Mouse (Mus musculus): ENCODE measurements around the gene Rbms3. TPM values are rescaled to one million over a fixed set of nuclear protein-coding genes. Genes with fewer than 3 reads are reported as not detected.

Gene Rbms3
- polyA plus RNA-seq, 1 experiment from 2014 or later, result 8.1 TPM

GRCm38 (mm10) chr9:117291066-117291850 lies 338.5 kb downstream of the Rbms3 start:
- ATAC-seq, result no peak
- 74% methylated on average over 15 of the region's 15 CpGs for WGBS (ENCODE audit: insufficient replicate concordance)

GRCm38 (mm10) chr9:117274846-117275245 lies 354.9 kb downstream of the Rbms3 start:
- H3K36me3 ChIP-seq, result no peaks in the 10 kb centered on the region
- H3K27me3 ChIP-seq (replicated peaks), result no peaks in the 10 kb centered on the region
- no peak overlapping the region for H3K4me3 ChIP-seq
- 67% methylated on average over 12 of the region's 12 CpGs for WGBS (ENCODE audit: insufficient replicate concordance)
- no peak overlapping the region for H3K9ac ChIP-seq
- H3K27ac ChIP-seq, result no peak overlapping the region
- ATAC-seq, result no peak
- no peak overlapping the region for H3K4me2 ChIP-seq
- H3K9me3 ChIP-seq (replicated peaks), result no peaks in the 10 kb centered on the region
- no peaks in the 10 kb centered on the region for H3K4me1 ChIP-seq

More at GRCm38 (mm10) chr9:117291066-117291850, 338.5 kb downstream of the Rbms3 start:
- Histone ChIP-seq H3K4me2 (no peak overlapping the region), H3K27ac (no peak overlapping the region), H3K4me3 (no peak overlapping the region), H3K36me3 (no peaks in the 10 kb centered on the region), H3K9ac (no peak overlapping the region), H3K9me3 (replicated peaks) (peaks cover 1% of the 10 kb centered on the region; the same call in 1 of the 2 replicates), H3K27me3 (replicated peaks) (no peaks in the 10 kb centered on the region), H3K4me1 (no peaks in the 10 kb centered on the region)

- H3K4me3 ChIP-seq, result no peak overlapping the region
- H3K27ac ChIP-seq, result no peak overlapping the region
- H3K4me2 ChIP-seq, result no peak overlapping the region
- H3K4me1 ChIP-seq, result no peaks in the 10 kb centered on the region
- H3K27me3 ChIP-seq (replicated peaks), result no peaks in the 10 kb centered on the region
- H3K9ac ChIP-seq, result no peak overlapping the region
- no peak for ATAC-seq
- WGBS (ENCODE audit: insufficient replicate concordance), result 69% methylated on average over 5 of the region's 5 CpGs
- no peaks in the 10 kb centered on the region for H3K36me3 ChIP-seq
- H3K9me3 ChIP-seq (replicated peaks), result no peaks in the 10 kb centered on the region
These were observed 370.1 kb downstream of the Rbms3 start for GRCm38 (mm10) chr9:117259614-117260013.

- WGBS (ENCODE audit: insufficient replicate concordance), result 59% methylated on average over 11 of the region's 11 CpGs
- no peak for ATAC-seq
These were observed 376.4 kb downstream of the Rbms3 start for GRCm38 (mm10) chr9:117253361-117253760.

GRCm38 (mm10) chr9:117252411-117252861 lies 377.3 kb downstream of the Rbms3 start:
- H3K36me3 ChIP-seq, result no peaks in the 10 kb centered on the region
- peaks cover 5% of the 10 kb centered on the region; the same call in 1 of the 2 replicates for H3K4me1 ChIP-seq
- WGBS (ENCODE audit: insufficient replicate concordance), result 2% methylated on average over 10 of the region's 10 CpGs
- no peak overlapping the region for H3K27ac ChIP-seq
- H3K27me3 ChIP-seq (replicated peaks), result no peaks in the 10 kb centered on the region; the same call in 1 of the 2 replicates
- H3K9me3 ChIP-seq (replicated peaks), result no peaks in the 10 kb centered on the region
- peak overlapping the region; percentile 54 for H3K4me3 ChIP-seq
- ATAC-seq, result 0 out of 2 replicates have a peak, but pooled peaks have one; percentile 42
- peak overlapping the region; percentile 43; the same call in 1 of the 2 replicates for H3K9ac ChIP-seq
- peak overlapping the region; percentile 59 for H3K4me2 ChIP-seq

More at GRCm38 (mm10) chr9:117253361-117253760, 376.4 kb downstream of the Rbms3 start:
- no peak overlapping the region for H3K27ac ChIP-seq
- 0 out of 2 replicates have a peak overlapping the region, but pooled peaks have one; percentile 3 for H3K4me2 ChIP-seq
- no peak overlapping the region for H3K9ac ChIP-seq
- H3K9me3 ChIP-seq (replicated peaks), result no peaks in the 10 kb centered on the region
- no peaks in the 10 kb centered on the region for H3K36me3 ChIP-seq
- H3K4me3 ChIP-seq, result no peak overlapping the region
- no peaks in the 10 kb centered on the region for H3K4me1 ChIP-seq
- no peaks in the 10 kb centered on the region; the same call in 1 of the 2 replicates for H3K27me3 ChIP-seq (replicated peaks)

- H3K9ac ChIP-seq, result peak overlapping the region; percentile 43
- no peaks in the 10 kb centered on the region for H3K9me3 ChIP-seq (replicated peaks)
- no peaks in the 10 kb centered on the region; the same call in 1 of the 2 replicates for H3K27me3 ChIP-seq (replicated peaks)
- peak overlapping the region; percentile 54 for H3K4me3 ChIP-seq
- H3K27ac ChIP-seq, result 0 out of 2 replicates have a peak overlapping the region, but pooled peaks have one; percentile 11
- no peaks in the 10 kb centered on the region for H3K36me3 ChIP-seq
- ATAC-seq, result 0 out of 2 replicates have a peak, but pooled peaks have one; percentile 55
- WGBS (ENCODE audit: insufficient replicate concordance), result 2% methylated on average over 29 of the region's 29 CpGs
- peak overlapping the region; percentile 59 for H3K4me2 ChIP-seq
- peaks cover 7% of the 10 kb centered on the region; the same call in 1 of the 2 replicates for H3K4me1 ChIP-seq
These were observed 378.0 kb downstream of the Rbms3 start for GRCm38 (mm10) chr9:117251521-117252368.

GRCm38 (mm10) chr9:117250831-117251165 lies 378.9 kb downstream of the Rbms3 start:
- Histone ChIP-seq H3K4me1 (peaks cover 12% of the 10 kb centered on the region), H3K4me2 (peak overlapping the region; percentile 59), H3K27ac (peak overlapping the region; percentile 11; the same call in 1 of the 2 replicates), H3K27me3 (replicated peaks) (no peaks in the 10 kb centered on the region; the same call in 1 of the 2 replicates), H3K4me3 (peak overlapping the region; percentile 54), H3K9ac (peak overlapping the region; percentile 48), H3K36me3 (no peaks in the 10 kb centered on the region), H3K9me3 (replicated peaks) (no peaks in the 10 kb centered on the region)
- no peak for ATAC-seq
- WGBS (ENCODE audit: insufficient replicate concordance), result 41% methylated on average over 2 of the region's 2 CpGs

- Histone ChIP-seq H3K36me3 (no peaks in the 10 kb centered on the region), H3K9me3 (replicated peaks) (no peaks in the 10 kb centered on the region), H3K9ac (peak overlapping the region; percentile 48), H3K4me2 (peak overlapping the region; percentile 59), H3K27ac (peak overlapping the region; percentile 14; the same call in 1 of the 2 replicates), H3K27me3 (replicated peaks) (no peaks in the 10 kb centered on the region; the same call in 1 of the 2 replicates), H3K4me1 (peaks cover 12% of the 10 kb centered on the region), H3K4me3 (peak overlapping the region; percentile 54)
- 51% methylated on average over 13 of the region's 13 CpGs for WGBS (ENCODE audit: insufficient replicate concordance)
- no peak for ATAC-seq
These were observed 379.5 kb downstream of the Rbms3 start for GRCm38 (mm10) chr9:117250036-117250830.

- no peak for ATAC-seq
- no peaks in the 10 kb centered on the region for H3K36me3 ChIP-seq
- no peaks in the 10 kb centered on the region; the same call in 1 of the 2 replicates for H3K27me3 ChIP-seq (replicated peaks)
- H3K4me2 ChIP-seq, result 0 out of 2 replicates have a peak overlapping the region, but pooled peaks have one; percentile 3
- no peaks in the 10 kb centered on the region for H3K9me3 ChIP-seq (replicated peaks)
- H3K9ac ChIP-seq, result no peak overlapping the region
- no peak overlapping the region for H3K4me3 ChIP-seq
- 21% methylated on average over 5 of the region's 5 CpGs for WGBS (ENCODE audit: insufficient replicate concordance)
- peaks cover 12% of the 10 kb centered on the region for H3K4me1 ChIP-seq
- H3K27ac ChIP-seq, result no peak overlapping the region
These were observed 382.3 kb downstream of the Rbms3 start for GRCm38 (mm10) chr9:117247311-117247980.

GRCm38 (mm10) chr9:117246173-117246572 lies 383.5 kb downstream of the Rbms3 start:
- WGBS (ENCODE audit: insufficient replicate concordance), result 73% methylated on average over 12 of the region's 12 CpGs
- H3K9me3 ChIP-seq (replicated peaks), result 0 out of 2 replicates have a peak, but pooled peaks cover 6% of the 10 kb centered on the region
- H3K4me1 ChIP-seq, result peaks cover 12% of the 10 kb centered on the region
- H3K4me3 ChIP-seq, result no peak overlapping the region
- H3K27me3 ChIP-seq (replicated peaks), result no peaks in the 10 kb centered on the region
- H3K27ac ChIP-seq, result no peak overlapping the region
- ATAC-seq, result no peak
- H3K36me3 ChIP-seq, result 0 out of 2 replicates have a peak, but pooled peaks cover under 1% of the 10 kb centered on the region
- no peak overlapping the region for H3K9ac ChIP-seq
- H3K4me2 ChIP-seq, result no peak overlapping the region

Measured in liver, embryonic 12.5 days (tissue).